Mouse (Mus musculus) kidney, postnatal 10 days (tissue): Measurements from ENCODE around the gene Atp6v0e.
A peak's percentile ranks its signal among the peaks of the same experiment; 100 is the strongest.

Experiments used
- DNase-seq: peaks from one replicate; pipeline ENCODE4 v3.0.0; 2021; ENCODE audit warnings: mixed read lengths

The Atp6v0e gene

GRCm38 (mm10) chr17:26643456-26643855 lies 19.6 kb upstream of the Atp6v0e start:
- no peak for DNase-seq

- no peak for DNase-seq
Observed at GRCm38 (mm10) chr17:26643993-26644392, 19.0 kb upstream of the Atp6v0e start.

- DNase-seq: no peak
Observed at GRCm38 (mm10) chr17:26644509-26645410, 18.3 kb upstream of the Atp6v0e start.

GRCm38 (mm10) chr17:26645411-26645854 lies 17.6 kb upstream of the Atp6v0e start:
- no peak for DNase-seq

GRCm38 (mm10) chr17:26647283-26647682 lies 15.7 kb upstream of the Atp6v0e start:
- no peak for DNase-seq

GRCm38 (mm10) chr17:26649565-26649964 lies 13.5 kb upstream of the Atp6v0e start:
- DNase-seq: no peak

GRCm38 (mm10) chr17:26650451-26651363 lies 12.3 kb upstream of the Atp6v0e start:
- no peak for DNase-seq

- no peak for DNase-seq
Observed at GRCm38 (mm10) chr17:26658854-26659572, 4.0 kb upstream of the Atp6v0e start.

- DNase-seq: no peak
Observed at GRCm38 (mm10) chr17:26659573-26659915, 3.5 kb upstream of the Atp6v0e start.

- peak; percentile 89 for DNase-seq
Observed at GRCm38 (mm10) chr17:26660192-26660912, 2.7 kb upstream of the Atp6v0e start.

GRCm38 (mm10) chr17:26662204-26662603 lies 827 bp upstream of the Atp6v0e start:
- DNase-seq: no peak

GRCm38 (mm10) chr17:26665600-26665999 lies 2.6 kb downstream of the Atp6v0e start:
- DNase-seq: no peak

- DNase-seq: no peak
Observed at GRCm38 (mm10) chr17:26671268-26671667, 8.2 kb downstream of the Atp6v0e start.

- no peak for DNase-seq
Observed at GRCm38 (mm10) chr17:26675845-26676244, 12.8 kb downstream of the Atp6v0e start.

GRCm38 (mm10) chr17:26676252-26676615 lies 13.2 kb downstream of the Atp6v0e start:
- peak; percentile 95 for DNase-seq

GRCm38 (mm10) chr17:26676616-26677376 lies 13.8 kb downstream of the Atp6v0e start:
- DNase-seq: peak; percentile 81

- DNase-seq: peak; percentile 23
Observed at GRCm38 (mm10) chr17:26677711-26678637, 14.9 kb downstream of the Atp6v0e start.

- DNase-seq: no peak
Observed at GRCm38 (mm10) chr17:26681276-26681675, 18.2 kb downstream of the Atp6v0e start.

GRCm38 (mm10) chr17:26686334-26687000 lies 23.4 kb downstream of the Atp6v0e start:
- no peak for DNase-seq
